Mouse (Mus musculus) urinary bladder, adult 18-20 months (tissue): ENCODE data around the gene Mtfr1l.
"Not testable (repeated sequence)": the region's sequence is repeated elsewhere in the genome, so short reads cannot be mapped to it uniquely, and the experiment has no call there.

Experiments used
- DNase-seq, 2 experiments: peaks; one replicate each; pipeline ENCODE4 v3.0.0; 2022; ENCODE audit warnings: low spot score in 2 of 2, mixed read lengths in 2 of 2

Gene Mtfr1l

DNA sequence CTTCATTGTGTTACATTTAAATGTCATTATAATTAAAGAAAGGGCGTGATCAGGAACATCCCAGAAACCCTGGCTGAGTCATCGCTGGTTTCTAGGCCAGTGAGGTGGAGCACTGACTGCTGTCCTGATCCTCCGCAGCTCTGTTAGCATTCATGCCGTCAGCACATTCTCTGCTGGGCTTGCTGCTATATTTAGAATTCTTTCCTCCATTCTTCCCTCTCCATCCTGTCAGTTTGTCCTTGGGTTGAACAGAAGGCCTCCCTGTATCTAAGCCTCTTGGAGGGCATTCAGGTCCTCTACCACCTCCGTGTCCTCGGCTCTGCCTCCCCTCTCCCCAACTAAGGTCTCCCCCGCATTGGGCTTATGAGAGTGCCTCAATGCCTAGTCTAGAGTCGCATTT is 18.2 kb downstream of the Mtfr1l start:
- DNase-seq: peak in 1 of 2 experiments; percentile 49

DNA sequence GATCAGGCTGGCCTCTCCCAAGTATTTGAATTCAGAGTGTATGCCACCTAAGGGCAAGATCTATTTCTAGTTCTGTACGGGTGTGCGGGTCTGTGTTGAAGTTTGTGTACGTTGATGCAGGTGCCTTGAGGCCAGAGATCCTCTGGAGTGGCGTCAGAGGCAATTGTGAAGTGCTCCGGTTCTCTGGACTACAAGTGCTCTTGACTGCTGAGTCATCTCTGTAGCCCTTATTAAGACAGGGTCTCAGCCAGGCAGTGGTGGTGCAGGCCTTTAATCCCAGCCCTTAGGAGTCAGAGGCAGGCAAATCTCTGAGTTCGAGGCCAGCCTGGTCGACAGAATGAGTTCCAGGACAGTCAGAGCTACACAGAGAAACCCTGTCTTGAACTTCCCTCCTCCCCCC is 19.6 kb downstream of the Mtfr1l start:
- DNase-seq: no peak

DNA sequence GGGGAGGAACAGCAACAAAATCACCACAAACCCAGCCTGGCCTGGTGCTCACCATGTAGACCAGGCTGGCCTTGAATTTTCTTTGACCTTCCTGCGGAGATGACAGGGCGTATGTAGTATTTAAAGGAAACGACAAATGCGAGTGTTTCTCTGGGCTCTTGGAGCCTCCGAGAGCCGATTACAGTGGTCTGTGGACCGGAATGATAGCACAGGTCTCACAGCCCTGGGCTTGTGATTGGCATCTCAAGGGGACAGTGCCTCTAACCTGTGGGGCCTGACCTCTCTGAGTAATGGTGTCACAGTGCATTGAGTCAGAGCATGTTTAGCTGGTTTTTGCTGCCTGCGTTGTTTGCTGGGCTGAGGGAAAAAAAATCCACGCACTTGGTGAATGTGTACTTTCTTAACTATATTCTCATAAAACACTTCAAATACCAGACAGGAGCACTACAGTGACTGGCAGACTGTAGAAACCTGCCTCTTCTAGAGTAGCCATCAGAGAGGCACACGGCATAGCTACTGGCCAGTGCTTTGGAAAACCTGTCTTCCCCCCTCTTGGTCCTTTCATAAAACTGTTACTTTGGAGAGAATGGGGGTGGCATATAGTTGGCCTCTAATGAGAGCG is 20.8 kb downstream of the Mtfr1l start:
- peak in 1 of 2 experiments; percentile 36 for DNase-seq

DNA sequence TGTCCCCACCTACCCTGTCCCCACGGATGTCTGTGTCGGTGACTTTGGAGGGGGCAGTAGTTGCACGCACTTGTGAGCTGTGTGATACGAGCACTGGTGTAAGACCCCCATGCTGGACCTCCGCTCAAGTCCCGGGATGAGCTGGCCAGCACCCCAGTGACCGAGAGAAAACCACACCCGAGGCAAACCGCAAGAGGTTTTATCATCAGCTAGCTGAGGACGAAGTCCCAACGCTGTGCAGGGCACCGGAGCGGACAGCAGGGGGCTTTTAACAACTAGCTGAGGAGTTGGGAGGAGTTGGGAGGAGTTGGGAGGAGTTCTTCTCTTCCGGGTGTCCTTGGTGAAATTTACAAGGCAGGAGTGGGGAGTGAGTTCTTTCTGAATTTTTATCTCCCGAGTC is 22.4 kb downstream of the Mtfr1l start:
- peak in 1 of 2 experiments; percentile 50 for DNase-seq

DNA sequence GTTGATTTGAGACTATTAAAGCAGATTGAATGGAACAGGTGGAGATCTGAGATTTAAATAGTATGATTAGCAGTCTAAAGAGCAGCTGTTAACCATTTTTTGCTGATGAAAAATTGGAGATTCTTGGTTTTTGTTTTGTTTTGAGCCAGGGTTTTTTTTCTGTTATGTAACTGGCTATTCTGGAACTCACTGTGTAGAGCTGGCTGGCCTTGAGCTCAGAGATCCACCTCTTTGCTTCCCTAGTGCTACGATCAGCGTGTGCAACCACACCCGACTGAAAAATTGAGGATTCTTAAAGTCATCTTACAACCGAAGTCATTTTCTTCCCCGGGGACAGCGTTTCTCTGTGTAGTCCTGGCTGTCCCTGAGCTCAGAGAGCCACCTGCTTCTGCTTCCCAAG is 23.5 kb downstream of the Mtfr1l start:
- DNase-seq: no peak

DNA sequence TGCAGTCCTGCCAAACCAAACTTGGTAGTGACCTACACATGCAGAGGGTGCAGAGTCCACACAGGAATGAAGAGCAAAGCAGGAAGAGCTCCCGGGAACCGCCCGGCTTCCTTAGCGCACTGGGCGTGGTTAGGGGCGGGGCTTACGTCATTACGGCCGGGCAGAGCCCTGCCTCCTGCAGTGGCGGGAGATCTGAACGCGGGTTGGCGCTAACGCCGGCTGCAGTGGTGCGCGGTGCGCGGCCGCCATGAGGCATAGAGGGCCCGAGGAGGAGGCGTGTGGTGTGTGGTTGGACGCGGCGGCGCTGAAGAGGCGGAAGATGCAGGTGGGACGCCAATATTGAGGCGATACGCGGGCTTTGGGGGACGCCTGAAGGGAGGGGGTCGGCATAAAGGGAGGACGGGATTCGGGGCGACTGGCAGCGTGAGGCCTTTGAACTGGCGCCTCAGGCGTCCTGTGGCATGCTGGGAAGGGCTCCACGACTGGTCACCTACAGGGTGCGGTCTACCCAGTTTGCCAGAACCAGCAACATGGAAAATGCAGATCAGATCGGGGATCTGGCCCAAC is 24.3 kb downstream of the Mtfr1l start, which contains the start of gene Aunip:
Gene Aunip (plus strand): TSS at position 155 of the 567 bp plus-strand sequence.
- DNase-seq: peak; percentile 69 to 73

DNA sequence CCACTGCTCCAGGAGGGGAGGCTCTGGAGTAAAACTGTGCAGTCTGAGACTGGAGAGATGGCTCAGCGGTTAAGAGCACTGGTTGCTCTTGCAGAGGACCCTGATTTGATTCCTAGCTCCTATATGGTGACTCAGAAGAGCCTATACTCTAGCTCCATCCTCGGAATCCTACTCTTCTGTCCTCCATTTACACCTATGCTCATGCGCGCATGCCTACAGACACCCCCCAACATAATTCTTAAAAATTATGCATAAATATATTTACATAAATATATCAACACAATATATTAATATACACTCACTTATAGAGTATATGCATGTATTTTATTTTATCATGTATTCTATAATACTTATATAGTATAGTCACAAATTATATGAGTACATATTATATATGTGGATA is 24.8 kb downstream of the Mtfr1l start:
- DNase-seq: no peak

DNA sequence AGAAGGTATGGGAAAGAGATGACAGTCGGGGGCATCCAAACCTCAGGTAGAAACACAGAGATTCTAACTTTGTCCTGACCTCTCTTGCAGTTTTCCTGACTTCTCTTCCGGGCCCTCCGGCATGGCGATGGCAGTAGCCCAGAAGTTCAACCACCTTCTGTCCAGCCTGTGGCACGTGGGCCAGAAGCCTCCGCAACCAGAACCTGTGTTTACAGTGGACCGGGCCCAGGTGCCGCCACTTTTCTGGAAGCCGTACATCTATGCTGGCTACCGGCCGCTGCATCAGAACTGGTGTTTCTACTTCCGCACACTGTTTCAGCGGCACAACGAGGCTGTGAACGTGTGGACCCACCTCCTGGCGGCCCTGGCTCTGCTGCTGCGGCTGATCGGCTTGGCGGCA is 28.5 kb downstream of the Mtfr1l start:
- no peak for DNase-seq

DNA sequence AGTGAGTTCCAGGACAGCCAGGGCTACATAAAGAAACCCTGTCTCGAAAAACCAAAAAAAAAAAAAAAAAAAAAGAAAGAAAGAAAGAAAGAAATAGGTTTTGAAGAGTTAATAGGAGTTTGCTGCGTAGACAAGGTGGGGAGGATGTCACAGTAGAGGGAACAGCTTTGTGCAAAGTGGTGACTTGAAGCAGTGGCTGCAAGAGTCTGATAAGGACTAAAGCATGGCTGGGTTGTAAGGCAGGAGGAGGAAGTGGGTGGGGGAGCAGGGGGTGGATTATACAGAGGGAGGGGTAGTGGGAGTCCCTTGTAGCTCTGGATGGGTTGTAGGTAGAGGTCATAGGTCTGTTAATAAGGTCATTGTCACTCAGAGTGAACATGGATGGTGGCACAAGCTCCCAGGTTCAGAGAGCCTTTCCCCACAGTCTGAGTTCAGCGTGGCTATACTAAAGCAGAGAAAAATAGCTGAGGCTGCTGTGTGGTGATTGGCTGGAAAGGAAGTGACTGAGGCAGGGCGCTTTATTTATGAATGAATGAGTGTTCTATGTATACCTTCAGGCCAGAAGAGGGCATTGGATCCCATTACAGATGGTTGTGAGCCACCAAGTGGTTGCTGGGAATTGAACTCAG is 29.1 kb downstream of the Mtfr1l start:
- no peak for DNase-seq

DNA sequence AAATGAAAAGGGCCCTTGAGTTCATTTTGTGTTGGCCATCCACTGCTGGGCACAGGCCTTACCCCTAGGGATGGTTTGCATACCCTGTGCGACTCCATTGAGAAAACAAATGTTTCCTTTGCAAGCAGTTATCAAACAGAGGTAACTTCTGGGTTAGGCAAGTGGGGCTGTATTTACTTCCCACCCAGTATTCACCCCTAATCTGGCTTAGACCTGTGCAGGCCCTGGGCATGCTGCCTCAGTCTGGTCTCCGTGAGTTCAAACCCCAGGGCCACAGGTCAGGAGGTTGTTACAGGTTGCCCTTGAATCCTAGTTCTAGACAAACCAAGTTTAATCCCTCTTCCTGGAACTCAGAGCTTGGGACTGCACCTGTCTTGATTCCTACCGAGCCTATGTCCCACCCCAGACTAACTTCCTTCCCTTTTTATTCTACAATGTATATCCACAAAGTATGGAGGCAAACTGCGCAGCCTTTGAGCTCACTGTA is 29.8 kb downstream of the Mtfr1l start:
- no peak for DNase-seq

DNA sequence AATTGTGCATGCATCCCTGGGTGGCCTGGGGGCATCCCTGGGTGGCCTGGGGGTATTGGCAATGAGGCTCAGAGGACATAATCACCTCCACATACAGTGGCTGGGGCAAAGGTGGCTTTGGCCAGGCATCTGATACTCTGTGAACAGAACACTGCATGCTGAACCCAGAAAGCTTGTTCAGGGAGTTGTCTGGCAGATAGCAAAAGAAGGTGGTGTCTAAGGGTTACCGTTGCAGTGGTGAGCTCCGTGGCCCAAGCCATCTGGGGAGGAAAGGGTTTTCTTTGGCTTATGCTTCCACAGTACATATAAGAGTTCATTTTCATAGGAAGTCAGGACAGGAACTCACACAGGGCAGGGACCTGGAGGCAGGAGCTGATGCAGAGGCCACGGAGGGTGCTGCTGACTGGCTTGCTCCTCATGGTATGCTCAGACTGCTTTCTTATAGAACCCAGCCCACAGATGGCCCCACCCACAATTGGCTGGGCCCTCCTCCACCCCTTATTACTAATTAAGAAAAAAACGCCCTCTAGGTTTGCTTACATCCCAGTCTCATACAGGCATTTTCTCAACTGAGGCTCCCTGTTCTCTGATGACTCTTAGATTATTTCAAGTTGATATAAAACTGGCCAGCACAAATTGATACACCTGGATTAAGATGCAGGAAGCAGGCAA is 31.4 kb downstream of the Mtfr1l start:
- DNase-seq: no peak

DNA sequence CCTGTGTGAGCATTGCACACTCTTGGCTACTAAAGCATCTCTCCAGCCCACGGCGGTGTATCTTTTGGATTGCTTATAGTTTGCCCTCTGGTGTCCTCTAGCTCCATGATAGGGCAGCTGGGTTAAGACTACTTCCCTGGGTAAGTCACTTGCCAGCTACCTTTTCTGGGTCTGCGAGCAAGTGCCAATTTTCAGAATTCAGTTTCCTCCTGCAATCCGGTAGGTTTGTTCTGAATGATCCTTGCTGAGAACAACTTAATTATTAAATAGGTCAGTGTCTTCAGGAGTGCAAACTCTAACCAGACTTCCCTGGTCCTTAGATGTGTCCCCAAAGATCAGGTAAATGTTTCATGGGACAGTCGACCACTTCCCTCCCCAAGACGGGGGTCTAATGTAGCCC is 34.1 kb downstream of the Mtfr1l start:
- no peak for DNase-seq

DNA sequence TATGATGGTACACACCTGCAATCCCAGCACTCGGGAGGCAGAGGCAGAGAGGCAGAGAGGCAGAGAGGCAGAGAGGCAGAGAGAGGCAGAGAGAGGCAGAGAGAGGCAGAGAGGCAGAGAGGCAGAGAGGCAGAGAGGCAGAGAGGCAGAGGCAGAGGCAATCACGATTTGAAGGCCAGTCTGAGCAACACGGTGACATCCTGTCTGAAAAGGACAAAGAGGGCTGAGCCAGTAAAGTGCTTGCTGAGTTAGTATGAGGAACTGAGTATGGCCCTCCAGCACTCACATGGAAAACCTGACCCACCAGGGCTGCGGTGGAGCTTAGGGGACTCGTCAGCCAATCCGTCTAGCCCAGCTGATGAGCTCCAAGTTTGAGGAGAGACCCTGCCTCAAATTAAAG is 36.2 kb downstream of the Mtfr1l start:
- not testable (repeated sequence) for DNase-seq

DNA sequence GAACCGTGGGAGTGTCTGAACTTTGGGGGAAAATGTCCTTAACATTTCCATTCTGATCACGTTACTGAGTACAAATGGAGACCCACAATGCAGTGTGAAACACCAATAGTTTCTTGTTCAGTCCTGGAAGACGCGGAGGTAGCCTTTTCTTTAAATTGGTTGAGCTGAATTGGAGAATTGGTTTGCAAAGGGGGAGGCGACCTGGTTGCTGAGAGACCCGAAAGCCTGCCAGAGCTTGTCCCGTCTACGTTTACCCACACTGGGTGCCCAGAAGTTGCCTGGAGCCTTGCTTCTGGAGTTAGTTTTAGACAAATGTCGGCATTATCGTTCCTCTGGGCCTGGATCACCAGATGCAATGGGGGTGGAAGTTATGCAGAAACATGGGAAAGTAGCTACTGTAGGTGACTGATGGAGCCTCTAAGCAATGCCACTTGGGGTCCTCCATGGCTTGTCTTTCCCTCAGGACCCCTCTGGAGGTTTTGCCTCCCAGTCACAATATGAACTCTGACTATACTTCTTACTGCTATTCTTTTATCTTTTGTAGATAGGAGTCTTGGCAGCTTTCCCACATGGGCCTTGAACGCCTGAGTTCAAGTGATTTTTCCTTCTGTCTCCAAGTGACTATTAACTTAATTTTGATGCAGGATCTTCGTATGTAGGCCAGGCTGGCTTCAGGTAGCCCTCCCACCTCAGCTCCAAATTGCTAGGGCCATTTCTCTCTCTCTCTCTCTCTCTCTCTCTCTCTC is 37.0 kb downstream of the Mtfr1l start:
- no peak for DNase-seq

DNA sequence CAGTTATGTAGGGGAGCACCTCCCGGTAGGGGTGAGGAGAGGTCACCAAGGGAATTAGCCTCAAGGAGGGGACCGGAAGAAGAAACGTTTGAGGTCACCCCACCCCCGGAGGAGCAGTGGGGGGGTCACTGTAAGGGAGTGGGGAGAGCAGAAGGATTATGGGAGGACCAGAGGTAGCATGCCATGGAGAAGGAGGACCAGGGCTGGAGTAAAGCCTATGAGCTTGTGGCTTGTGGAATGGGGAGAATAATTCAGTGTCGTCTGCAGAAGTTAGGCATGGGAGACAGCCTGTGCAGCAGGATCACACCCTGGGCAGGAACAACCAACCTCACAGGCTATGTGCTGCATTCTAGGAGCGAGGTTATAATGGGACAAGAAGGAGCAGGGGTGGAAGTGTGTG is 38.0 kb downstream of the Mtfr1l start:
- no peak for DNase-seq

DNA sequence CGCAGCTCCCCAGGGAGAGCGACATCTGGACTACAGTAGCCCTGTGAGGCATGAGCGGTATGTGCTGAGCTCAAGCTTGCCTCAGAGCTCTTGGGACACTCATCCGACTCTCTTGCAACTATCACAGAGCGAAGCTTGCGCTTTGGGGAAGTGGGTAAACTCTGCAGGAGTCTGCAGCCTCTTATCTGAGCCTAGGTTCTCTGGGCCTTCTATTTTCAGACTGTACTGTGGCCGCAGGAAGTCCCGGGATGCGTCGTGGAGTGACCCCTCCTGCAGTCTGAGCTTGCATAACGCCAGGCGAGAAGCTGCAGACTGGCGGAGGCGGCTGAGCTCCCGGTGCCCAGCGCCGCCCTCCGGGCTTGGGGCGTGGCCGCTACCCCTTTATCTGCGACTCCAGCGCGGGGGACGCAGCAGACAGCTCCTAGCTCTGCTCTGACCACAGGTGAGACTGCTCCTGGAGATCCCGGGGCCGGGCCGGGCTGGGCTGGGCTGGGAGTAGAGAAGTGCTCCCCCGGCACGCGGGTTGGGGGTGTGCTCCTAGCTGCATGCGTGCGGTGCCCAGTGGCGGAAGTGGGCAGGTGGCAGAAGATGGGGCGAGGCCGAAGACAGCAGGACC is 38.5 kb downstream of the Mtfr1l start, which contains the start of gene Paqr7:
Gene Paqr7 (plus strand): TSS at position 103 of the 616 bp plus-strand sequence.
- peak; percentile 74 to 82 for DNase-seq

DNA sequence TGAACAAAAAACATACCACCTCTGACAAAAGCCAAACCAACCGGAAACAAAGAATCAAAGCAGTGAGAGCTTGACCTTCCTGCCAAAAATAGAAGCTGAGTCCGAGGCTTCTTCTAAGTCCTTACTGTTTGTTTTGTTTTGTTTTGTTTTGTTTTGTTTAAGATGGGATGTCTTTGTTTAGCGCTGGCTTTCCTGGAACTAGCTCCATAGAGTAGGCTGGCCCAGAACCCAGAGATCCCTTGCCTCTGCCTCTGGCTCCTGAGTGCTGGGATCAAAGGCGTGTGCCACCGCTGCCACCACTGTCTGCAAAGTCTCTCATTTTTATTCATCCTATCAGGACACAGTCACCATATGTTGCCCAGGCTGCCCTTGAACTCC is 39.7 kb downstream of the Mtfr1l start:
- DNase-seq: no peak

DNA sequence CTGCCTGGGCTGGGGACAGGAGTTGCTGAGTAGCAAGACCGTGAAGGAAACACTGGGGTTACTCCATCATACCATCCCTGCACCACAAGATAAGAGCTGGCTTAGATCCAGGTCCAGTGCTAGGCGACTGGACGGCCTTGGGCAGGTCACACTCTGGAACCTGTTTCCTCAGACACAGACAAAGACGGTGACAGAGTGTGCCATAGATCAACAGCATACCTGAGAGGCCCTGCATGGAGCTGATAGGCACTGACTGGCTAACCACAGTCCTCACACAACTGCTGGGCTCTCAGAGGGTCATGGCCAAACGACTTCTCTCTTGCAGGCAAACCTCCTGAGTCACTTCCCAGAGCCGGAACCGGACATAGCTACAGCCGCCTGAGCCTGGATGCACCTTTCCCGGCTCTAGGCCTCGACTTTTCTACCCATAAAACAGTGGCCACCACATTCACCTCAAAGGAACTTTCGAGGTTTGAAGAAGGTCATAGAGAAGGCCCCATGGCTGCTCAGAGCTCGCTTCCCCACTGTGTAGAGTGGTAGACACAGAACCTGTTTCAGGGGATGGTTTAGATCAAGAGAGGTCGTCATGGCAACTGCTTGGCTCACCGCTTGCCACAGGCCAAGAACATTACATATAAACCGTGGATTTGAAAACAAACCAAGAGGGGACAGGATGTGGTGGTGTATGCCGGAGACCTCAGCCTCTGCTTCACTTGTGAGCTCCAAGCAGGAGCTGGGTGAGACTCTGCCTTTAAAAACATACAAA is 40.2 kb downstream of the Mtfr1l start:
- no peak for DNase-seq

DNA sequence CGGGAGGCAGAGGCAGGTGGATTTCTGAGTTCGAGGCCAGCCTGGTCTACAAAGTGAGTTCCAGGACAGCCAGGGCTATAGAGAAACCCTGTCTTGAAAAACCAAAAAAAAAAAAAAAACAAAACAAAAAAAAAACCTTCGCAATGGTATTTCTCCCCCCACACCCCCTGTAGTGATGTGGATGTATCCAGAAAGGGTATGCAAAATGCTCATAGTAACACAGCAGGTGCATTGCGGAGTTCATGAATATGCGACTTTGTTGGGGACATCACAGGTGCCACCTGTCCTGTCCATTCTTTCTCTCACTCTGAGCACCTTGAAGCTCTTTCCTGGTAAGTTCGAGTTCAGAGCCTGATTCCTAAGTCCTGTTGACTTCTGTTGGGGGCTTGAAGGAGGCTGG is 41.0 kb downstream of the Mtfr1l start:
- DNase-seq: not testable (repeated sequence)

DNA sequence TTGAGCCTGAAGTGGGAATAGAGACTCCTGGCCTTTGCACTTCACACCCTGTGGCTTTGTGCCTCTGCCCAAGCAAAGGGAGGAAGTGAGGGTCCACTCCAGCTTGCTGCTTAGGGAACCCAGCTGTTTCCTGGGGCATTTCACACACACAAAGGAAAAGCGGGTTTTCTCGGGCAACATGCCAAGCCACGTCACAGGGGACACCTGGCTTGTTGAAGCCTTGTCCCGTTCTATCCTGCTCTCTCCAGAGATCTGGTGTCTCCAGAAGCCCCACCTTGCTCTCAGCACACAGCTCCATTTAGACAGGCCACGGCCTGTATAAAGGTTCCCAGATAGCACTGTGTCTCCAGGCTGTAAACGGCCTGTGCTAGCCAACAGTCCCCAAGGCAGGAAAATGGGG is 43.5 kb downstream of the Mtfr1l start:
- peak in 1 of 2 experiments; percentile 55 for DNase-seq
